Mouse (Mus musculus): Measurements from ENCODE around the gene Senp1.

GRCm38 (mm10) chr15:98051685-98052084, 41.9 kb downstream of the Senp1 start:
- TF ChIP-seq POLR2A (IDR thresholded peaks at IDR 0.05; ENCODE audit: borderline replicate concordance, insufficient read depth, low read length) (no peak), CTCF (IDR thresholded peaks at IDR 0.05; ENCODE audit: borderline replicate concordance, insufficient read depth, low read depth, low read length) (no peak)
